ENCODE assay signal across 26 mouse cellular contexts in the genomic region with DNA sequence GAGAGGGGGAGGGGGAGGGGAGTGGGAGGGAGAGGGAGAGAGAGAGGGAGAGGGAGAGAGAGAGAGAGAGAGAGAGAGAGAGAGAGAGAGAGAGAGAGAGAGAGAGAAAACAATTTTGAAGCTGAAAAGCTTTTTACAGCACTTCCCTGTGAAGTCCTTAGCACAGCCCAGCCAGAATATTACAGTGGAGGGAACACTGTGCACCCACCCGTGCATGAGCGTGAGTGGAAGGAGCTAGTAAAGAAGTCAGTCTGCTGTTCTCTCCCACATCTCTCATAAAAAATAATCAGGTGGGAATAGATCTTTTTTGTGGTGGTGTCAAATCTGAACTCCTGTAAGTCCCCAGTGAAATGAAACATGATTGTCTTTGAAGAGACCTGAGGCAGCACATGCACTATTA.
"Had no signal": no experiment of that assay in that cellular context is flagged by ENCODE, and none has a peak within 500 bp of the region (broad histone marks: within the 10 kb centered on the region; RNA-seq: fewer than 3 reads in every experiment).

No protein-coding gene starts in this region.

- ATAC-seq: forebrain, postnatal 0 days had no signal

- H3K4me1 ChIP-seq: embryonic facial prominence, embryonic 10.5 days; embryonic facial prominence, embryonic 12.5 days; embryonic facial prominence, embryonic 13.5 days; embryonic facial prominence, embryonic 15.5 days; forebrain, embryonic 10.5 days; forebrain, embryonic 12.5 days; forebrain, embryonic 13.5 days; forebrain, embryonic 15.5 days had no signal

- H3K4me2 ChIP-seq: embryonic facial prominence, embryonic 12.5 days; embryonic facial prominence, embryonic 13.5 days; embryonic facial prominence, embryonic 15.5 days; forebrain, embryonic 12.5 days; forebrain, embryonic 13.5 days; forebrain, embryonic 15.5 days had no signal

- H3K4me3 ChIP-seq: embryonic facial prominence, embryonic 10.5 days; embryonic facial prominence, embryonic 12.5 days; embryonic facial prominence, embryonic 13.5 days; embryonic facial prominence, embryonic 15.5 days; erythroblast, embryonic 14.5 days; forebrain, embryonic 10.5 days; forebrain, embryonic 12.5 days; forebrain, embryonic 13.5 days; forebrain, embryonic 15.5 days; gastrocnemius, adult 2 months had no signal

- H3K9me3 ChIP-seq: embryonic facial prominence, embryonic 10.5 days; embryonic facial prominence, embryonic 12.5 days; embryonic facial prominence, embryonic 13.5 days; embryonic facial prominence, embryonic 15.5 days; forebrain, embryonic 10.5 days; forebrain, embryonic 12.5 days; forebrain, embryonic 13.5 days; forebrain, embryonic 15.5 days had no signal

- DNase-seq: cerebellum, adult 2 months; cerebellum, adult 8-10 months; cerebellum, adult 9-10 months; cerebellum, adult 9-11 months; cerebellum, postnatal 10 days; cerebellum, postnatal 14 days; cerebellum, postnatal 25 days; cerebellum, postnatal 36 days; embryo, embryonic 11 days; forebrain, postnatal 0 days; gastrocnemius, adult 2 months; gastrocnemius, postnatal 10 days; gastrocnemius, postnatal 14 days; gastrocnemius, postnatal 25 days; gastrocnemius, postnatal 36 days; heart, adult 11 months; heart, adult 18-20 months had no signal

- H3K36me3 ChIP-seq: embryonic facial prominence, embryonic 10.5 days; embryonic facial prominence, embryonic 12.5 days; embryonic facial prominence, embryonic 13.5 days; embryonic facial prominence, embryonic 15.5 days; forebrain, embryonic 10.5 days; forebrain, embryonic 12.5 days; forebrain, embryonic 15.5 days had no signal

- H3K9ac ChIP-seq: embryonic facial prominence, embryonic 12.5 days; embryonic facial prominence, embryonic 13.5 days; embryonic facial prominence, embryonic 15.5 days; forebrain, embryonic 12.5 days; forebrain, embryonic 13.5 days; forebrain, embryonic 15.5 days; forebrain, postnatal 0 days had no signal

- H3K27me3 ChIP-seq: embryonic facial prominence, embryonic 12.5 days; embryonic facial prominence, embryonic 13.5 days; embryonic facial prominence, embryonic 15.5 days; forebrain, embryonic 12.5 days; forebrain, embryonic 13.5 days; forebrain, embryonic 15.5 days had no signal

- H3K27ac ChIP-seq: embryonic facial prominence, embryonic 10.5 days; embryonic facial prominence, embryonic 12.5 days; embryonic facial prominence, embryonic 13.5 days; embryonic facial prominence, embryonic 15.5 days; forebrain, embryonic 10.5 days; forebrain, embryonic 12.5 days; forebrain, embryonic 13.5 days; forebrain, embryonic 15.5 days; gastrocnemius, adult 2 months had no signal
